Mouse (Mus musculus) right cerebral cortex, postnatal 36 days (tissue): ENCODE data around the gene Lsm10.

Experiments
- DNase-seq, 2 experiments: peaks; one replicate each; pipeline ENCODE4 v3.0.0; 2022; ENCODE audit warnings: low spot score in 2 of 2, mixed read lengths in 1 of 2

The Lsm10 gene

DNA sequence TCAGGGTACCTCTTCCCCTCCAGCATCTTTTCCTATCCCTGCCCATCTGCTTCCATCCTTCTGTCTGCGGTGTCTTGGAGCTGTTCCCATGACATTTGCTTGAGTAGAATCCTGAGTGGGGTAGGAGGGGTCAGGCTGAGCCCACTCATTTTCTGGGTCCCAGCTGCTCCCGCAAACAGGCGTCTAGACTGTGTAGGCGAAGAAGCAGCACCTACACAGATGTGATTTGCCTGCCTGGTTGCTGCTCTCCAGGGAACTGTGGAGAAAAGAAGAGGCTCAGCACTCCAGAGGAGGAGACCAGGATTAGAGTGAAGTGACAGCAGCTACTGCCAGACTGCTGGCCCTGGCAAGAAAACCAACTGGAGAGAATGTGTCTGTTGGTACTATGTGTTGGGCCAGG, 22.2 kb downstream of the Lsm10 start:
- DNase-seq = peak; percentile 79 to 82

DNA sequence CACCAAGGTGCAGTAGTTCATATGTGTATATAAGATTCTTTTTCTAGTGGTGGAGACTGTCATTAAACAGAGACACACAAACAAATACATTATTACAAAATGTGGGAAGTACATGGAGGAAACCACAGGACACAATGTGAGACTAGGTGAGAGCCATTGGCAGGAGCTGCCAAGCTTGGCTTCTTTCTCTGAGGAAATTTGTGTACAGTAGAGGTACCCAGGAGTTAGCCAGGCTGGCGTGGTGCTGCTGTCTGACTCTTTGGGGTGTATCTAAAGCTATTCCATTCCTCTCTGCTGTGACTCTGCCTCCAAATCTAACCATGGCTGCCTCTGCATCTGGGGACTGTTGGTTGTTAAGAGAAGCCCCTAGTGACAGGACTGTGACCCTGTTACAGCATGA, 22.6 kb downstream of the Lsm10 start:
- DNase-seq = no peak

- DNase-seq = no peak
Observed at GRCm38 (mm10) chr4:126120052-126120451, 23.6 kb downstream of the Lsm10 start.

GRCm38 (mm10) chr4:126120506-126120905, 24.1 kb downstream of the Lsm10 start:
- no peak for DNase-seq

- peak; percentile 33 to 48 for DNase-seq
Observed at GRCm38 (mm10) chr4:126123309-126124040, 27.1 kb downstream of the Lsm10 start.

GRCm38 (mm10) chr4:126130502-126130901, 34.1 kb downstream of the Lsm10 start:
- no peak for DNase-seq

DNA sequence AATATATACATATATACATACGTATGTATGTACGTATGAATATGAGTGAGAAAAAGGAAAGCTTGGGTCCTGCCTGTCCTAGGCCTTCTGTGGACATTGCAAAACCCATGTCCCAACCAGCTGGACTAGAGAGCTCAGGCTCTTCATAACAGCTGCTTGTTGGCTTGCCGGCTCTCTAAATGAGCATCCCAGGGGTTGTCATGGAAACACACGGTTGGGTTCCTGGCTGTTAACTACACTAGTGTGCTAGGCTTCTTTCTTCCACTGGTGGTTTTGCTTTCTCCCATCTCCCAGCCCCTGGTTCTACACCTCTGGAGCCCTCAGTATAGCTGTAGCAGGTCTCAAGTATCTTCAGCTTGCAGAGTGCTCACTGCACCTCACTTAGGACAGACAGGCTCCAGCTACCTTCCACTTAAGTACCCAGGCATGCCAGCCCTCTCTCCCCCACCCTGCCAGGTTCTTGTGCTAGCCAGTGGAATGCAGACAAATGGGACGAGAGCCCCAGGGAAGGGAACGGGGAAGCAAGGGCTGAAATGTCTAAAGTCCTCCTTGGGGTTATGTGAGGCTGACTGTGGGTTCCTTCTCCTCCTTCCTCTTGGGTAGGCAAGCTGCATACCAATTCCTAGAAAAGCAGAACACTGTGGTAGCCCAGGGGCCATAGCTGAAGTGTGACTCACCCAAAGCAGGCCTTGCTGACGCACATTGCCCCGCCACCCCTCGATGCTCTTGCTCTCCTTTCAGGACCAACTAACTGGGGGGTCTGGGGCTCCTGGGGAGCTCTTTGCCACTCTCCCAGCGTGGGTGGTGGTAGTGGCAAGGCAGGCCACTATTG, 35.1 kb downstream of the Lsm10 start:
- peak in 1 of 2 experiments; percentile 57 for DNase-seq

- DNase-seq = no peak
Observed at GRCm38 (mm10) chr4:126132636-126133264, 36.3 kb downstream of the Lsm10 start.

GRCm38 (mm10) chr4:126134236-126134635, 37.8 kb downstream of the Lsm10 start:
- no peak for DNase-seq

- no peak for DNase-seq
Observed at GRCm38 (mm10) chr4:126134639-126135038, 38.2 kb downstream of the Lsm10 start.

DNA sequence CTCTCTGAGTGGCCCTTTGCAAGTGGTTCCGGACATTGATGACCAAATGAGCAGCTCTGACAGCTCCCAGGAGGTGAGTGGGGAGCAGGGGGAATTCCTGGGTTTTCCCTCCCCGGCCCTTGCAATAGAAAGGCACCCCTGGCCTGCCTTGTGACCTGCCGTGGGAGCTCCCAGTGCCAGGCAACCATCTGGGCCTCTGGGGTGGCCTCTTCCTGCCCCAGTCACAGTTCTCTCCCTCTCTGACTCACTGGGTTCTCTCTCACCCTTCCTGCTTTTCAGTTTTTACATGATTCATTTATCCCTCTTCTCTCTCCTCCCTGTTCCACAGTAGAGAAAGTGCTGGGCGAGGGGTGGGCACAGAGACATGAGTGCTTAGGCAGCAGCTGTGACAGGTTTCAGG, 41.4 kb downstream of the Lsm10 start:
- no peak for DNase-seq

DNA sequence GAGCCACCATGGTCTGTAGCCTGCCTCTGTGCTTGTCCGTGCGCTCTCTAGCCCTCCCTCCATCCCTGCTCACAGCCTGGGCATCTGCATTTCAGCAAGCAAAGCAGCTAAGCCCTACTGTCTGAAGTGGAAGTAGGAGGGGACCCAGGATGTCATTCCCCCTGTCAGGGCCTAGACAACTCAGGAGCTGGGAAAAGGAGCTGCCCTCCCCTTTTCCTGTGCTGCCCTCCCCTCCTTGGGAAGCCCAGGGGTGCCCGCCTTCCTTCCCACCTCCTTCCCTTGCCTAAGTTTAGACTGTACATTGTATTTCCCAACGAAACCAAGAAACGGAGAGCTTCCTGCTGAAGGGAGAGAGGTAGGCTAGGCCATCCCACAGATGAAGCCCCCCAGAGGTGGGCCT, 44.6 kb downstream of the Lsm10 start:
- no peak for DNase-seq

DNA sequence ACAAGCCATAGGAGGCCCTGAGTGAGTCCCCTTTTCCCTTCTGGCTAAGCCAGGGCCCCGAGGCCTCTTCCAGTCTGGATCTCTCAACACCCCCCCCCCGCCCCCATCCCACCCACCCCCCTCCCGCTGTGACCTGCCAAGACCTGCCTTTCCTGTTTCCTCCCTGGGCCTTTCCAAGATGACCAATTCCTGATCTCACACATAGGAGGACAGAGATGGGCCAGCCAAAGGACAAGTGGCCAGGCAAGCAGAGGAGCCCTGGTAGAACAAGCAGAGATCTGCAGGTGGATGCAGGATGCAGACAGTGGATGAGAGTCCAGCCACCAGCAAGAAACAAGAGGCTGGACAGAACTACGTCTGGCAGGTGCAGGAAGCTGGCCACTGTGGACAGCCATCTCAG, 49.0 kb downstream of the Lsm10 start:
- no peak for DNase-seq

GRCm38 (mm10) chr4:126146974-126147532, 50.6 kb downstream of the Lsm10 start:
- no peak for DNase-seq

DNA sequence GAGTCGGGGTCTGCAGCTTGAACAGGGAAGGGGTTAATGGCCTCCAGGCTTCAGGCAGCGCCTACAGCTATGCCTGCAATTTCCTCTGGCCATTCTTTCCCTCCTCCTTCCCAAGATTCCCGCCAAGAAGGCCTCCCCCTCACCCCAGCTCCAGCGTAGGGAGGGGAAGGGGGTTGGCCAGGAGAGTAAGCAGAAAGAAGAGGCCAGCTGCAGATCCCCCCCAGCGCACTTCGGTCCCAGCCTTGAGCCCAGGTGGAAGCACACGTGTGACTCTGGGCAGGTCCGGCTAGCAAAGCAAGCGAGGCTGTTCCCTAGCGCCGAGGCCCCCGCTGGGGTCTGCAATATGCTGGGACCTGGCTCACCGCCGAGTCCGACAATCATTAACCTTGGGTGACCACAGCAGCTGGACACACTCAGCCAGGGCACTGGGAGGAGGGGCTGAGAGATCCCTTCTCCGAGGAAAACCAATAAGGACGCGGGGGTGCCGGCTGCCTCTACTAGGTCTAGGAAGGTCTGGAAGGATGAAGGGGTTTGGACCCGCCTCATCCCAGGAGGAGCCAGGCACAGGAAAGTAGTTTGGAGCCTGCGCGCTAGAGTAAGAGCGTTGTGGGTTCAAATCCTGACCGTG, 51.2 kb downstream of the Lsm10 start, which contains the start of gene Eva1b:
Gene Eva1b, plus strand, starts transcription at position 212 of the 628 bp plus-strand sequence.
- no peak for DNase-seq
